Mouse (Mus musculus): ENCODE data around the gene Chsy1.
A peak's percentile ranks its signal among the peaks of the same experiment; 100 is the strongest.

The Chsy1 gene

GRCm38 (mm10) chr7:66176929-66177328, 67.6 kb downstream of the Chsy1 start:
- no peak for DNase-seq (ENCODE audit: low read depth, low spot score)

- DNase-seq (ENCODE audit: low read depth, low spot score): no peak
Measured at GRCm38 (mm10) chr7:66178101-66178500, 68.8 kb downstream of the Chsy1 start.

GRCm38 (mm10) chr7:66179120-66179581, 69.8 kb downstream of the Chsy1 start:
- DNase-seq (ENCODE audit: low read depth, low spot score): no peak

- no peak for DNase-seq (ENCODE audit: low read depth, low spot score)
Measured at GRCm38 (mm10) chr7:66179711-66180110, 70.4 kb downstream of the Chsy1 start.

GRCm38 (mm10) chr7:66180260-66180659, 70.9 kb downstream of the Chsy1 start:
- DNase-seq (ENCODE audit: low read depth, low spot score): no peak

GRCm38 (mm10) chr7:66180711-66181365, 71.5 kb downstream of the Chsy1 start:
- no peak for DNase-seq (ENCODE audit: low read depth, low spot score)

GRCm38 (mm10) chr7:66182075-66182715, 72.9 kb downstream of the Chsy1 start:
- DNase-seq (ENCODE audit: low read depth, low spot score): peak; percentile 52

GRCm38 (mm10) chr7:66183404-66183803, 74.1 kb downstream of the Chsy1 start:
- DNase-seq (ENCODE audit: low read depth, low spot score): no peak

- DNase-seq (ENCODE audit: low read depth, low spot score): no peak
Measured at GRCm38 (mm10) chr7:66184026-66184425, 74.7 kb downstream of the Chsy1 start.

- DNase-seq (ENCODE audit: low read depth, low spot score): no peak
Measured at GRCm38 (mm10) chr7:66185370-66185769, 76.1 kb downstream of the Chsy1 start.

GRCm38 (mm10) chr7:66187581-66188231, 78.4 kb downstream of the Chsy1 start:
- DNase-seq (ENCODE audit: low read depth, low spot score): no peak

- peak; percentile 19 for DNase-seq (ENCODE audit: low read depth, low spot score)
Measured at GRCm38 (mm10) chr7:66190385-66190784, 81.1 kb downstream of the Chsy1 start.

- no peak for DNase-seq (ENCODE audit: low read depth, low spot score)
Measured at GRCm38 (mm10) chr7:66194511-66194910, 85.2 kb downstream of the Chsy1 start.

GRCm38 (mm10) chr7:66195881-66196280, 86.6 kb downstream of the Chsy1 start:
- DNase-seq (ENCODE audit: low read depth, low spot score): no peak

GRCm38 (mm10) chr7:66196609-66197445, 87.5 kb downstream of the Chsy1 start:
- DNase-seq (ENCODE audit: low read depth, low spot score): no peak

- DNase-seq (ENCODE audit: low read depth, low spot score): no peak
Measured at GRCm38 (mm10) chr7:66198416-66198815, 89.1 kb downstream of the Chsy1 start.

GRCm38 (mm10) chr7:66199391-66199831, 90.1 kb downstream of the Chsy1 start:
- no peak for DNase-seq (ENCODE audit: low read depth, low spot score)

- DNase-seq (ENCODE audit: low read depth, low spot score): no peak
Measured at GRCm38 (mm10) chr7:66200383-66200782, 91.1 kb downstream of the Chsy1 start.

- no peak for DNase-seq (ENCODE audit: low read depth, low spot score)
Measured at GRCm38 (mm10) chr7:66200791-66201450, 91.6 kb downstream of the Chsy1 start.

- no peak for DNase-seq (ENCODE audit: low read depth, low spot score)
Measured at GRCm38 (mm10) chr7:66201657-66202056, 92.3 kb downstream of the Chsy1 start.

GRCm38 (mm10) chr7:66209920-66210319, 100.6 kb downstream of the Chsy1 start:
- DNase-seq (ENCODE audit: low read depth, low spot score): no peak

Measured in ES-CJ7 (cell line).